16 mouse cellular contexts compared by ENCODE assay signal in genomic region chr5:38431201-38431600, GRCm38 (mm10).
"Had no signal": no experiment of that assay in that cellular context is flagged by ENCODE, and none has a peak within 500 bp of the region (broad histone marks: within the 10 kb centered on the region; RNA-seq: fewer than 3 reads in every experiment).

No protein-coding gene starts in this region.

- H3K9me3 ChIP-seq: neural tube, embryonic 13.5 days; neural tube, embryonic 15.5 days; stomach, embryonic 15.5 days had no signal

- H3K27me3 ChIP-seq: neural tube, embryonic 13.5 days; neural tube, embryonic 15.5 days; stomach, embryonic 15.5 days had no signal

- H3K4me2 ChIP-seq: neural tube, embryonic 13.5 days; neural tube, embryonic 15.5 days; stomach, embryonic 15.5 days had no signal

- H3K36me3 ChIP-seq: neural tube, embryonic 13.5 days; neural tube, embryonic 15.5 days; stomach, embryonic 15.5 days had no signal

- H3K27ac ChIP-seq: neural tube, embryonic 13.5 days; neural tube, embryonic 15.5 days; stomach, embryonic 15.5 days; stomach, postnatal 0 days had no signal

- H3K4me3 ChIP-seq: neural tube, embryonic 13.5 days; neural tube, embryonic 15.5 days; stomach, embryonic 15.5 days had no signal

- H3K4me1 ChIP-seq: neural tube, embryonic 13.5 days; neural tube, embryonic 15.5 days; stomach, embryonic 15.5 days had no signal

- DNase-seq: retina, postnatal 1 day; right cerebral cortex, adult 18-20 months; right cerebral cortex, postnatal 14 days; right cerebral cortex, postnatal 25 days; right cerebral cortex, postnatal 4 days; spleen, adult 18-20 months; thymus, adult 18-20 months; thymus, adult 2 months; thymus, postnatal 14 days; thymus, postnatal 25 days; thymus, postnatal 36 days; thymus, postnatal 4 days had no signal

- H3K9ac ChIP-seq: neural tube, embryonic 13.5 days; neural tube, embryonic 15.5 days; stomach, embryonic 15.5 days had no signal
